Mouse (Mus musculus) cerebellum, postnatal 25 days (tissue): ENCODE data around the gene Nrp2.

ENCODE experiments used
- DNase-seq, 2 experiments: peaks; one replicate each; pipeline ENCODE4 v3.0.0; 2021; ENCODE audit warnings: mixed read lengths in 2 of 2

The Nrp2 gene

GRCm38 (mm10) chr1:62752661-62753333, 49.7 kb downstream of the Nrp2 start:
- no peak for DNase-seq

- no peak for DNase-seq
These were observed 51.2 kb downstream of the Nrp2 start for GRCm38 (mm10) chr1:62754066-62754835.

- DNase-seq: no peak
These were observed 57.0 kb downstream of the Nrp2 start for GRCm38 (mm10) chr1:62760086-62760485.

GRCm38 (mm10) chr1:62760565-62760964, 57.5 kb downstream of the Nrp2 start:
- DNase-seq: no peak

GRCm38 (mm10) chr1:62763779-62764178, 60.7 kb downstream of the Nrp2 start:
- DNase-seq: no peak

- DNase-seq: no peak
These were observed 62.1 kb downstream of the Nrp2 start for GRCm38 (mm10) chr1:62765171-62765570.

- no peak for DNase-seq
These were observed 63.7 kb downstream of the Nrp2 start for GRCm38 (mm10) chr1:62766766-62767165.

- DNase-seq: no peak
These were observed 64.5 kb downstream of the Nrp2 start for GRCm38 (mm10) chr1:62767611-62768010.

GRCm38 (mm10) chr1:62770576-62770975, 67.5 kb downstream of the Nrp2 start:
- no peak for DNase-seq

GRCm38 (mm10) chr1:62772391-62772790, 69.3 kb downstream of the Nrp2 start:
- no peak for DNase-seq

- DNase-seq: no peak
These were observed 70.2 kb downstream of the Nrp2 start for GRCm38 (mm10) chr1:62773105-62773920.

GRCm38 (mm10) chr1:62773921-62774191, 70.8 kb downstream of the Nrp2 start:
- no peak for DNase-seq

GRCm38 (mm10) chr1:62774288-62775218, 71.5 kb downstream of the Nrp2 start:
- no peak for DNase-seq

- DNase-seq: peak; percentile 84 to 85
These were observed 74.5 kb downstream of the Nrp2 start for GRCm38 (mm10) chr1:62777320-62778235.

GRCm38 (mm10) chr1:62778910-62779309, 75.8 kb downstream of the Nrp2 start:
- DNase-seq: no peak

GRCm38 (mm10) chr1:62780068-62780761, 77.1 kb downstream of the Nrp2 start:
- DNase-seq: no peak

GRCm38 (mm10) chr1:62782155-62782554, 79.1 kb downstream of the Nrp2 start:
- no peak for DNase-seq

- peak; percentile 50 to 51 for DNase-seq
These were observed 79.5 kb downstream of the Nrp2 start for GRCm38 (mm10) chr1:62782573-62782972.

- DNase-seq: peak; percentile 42 to 68
These were observed 80.4 kb downstream of the Nrp2 start for GRCm38 (mm10) chr1:62783354-62784083.

- peak; percentile 93 for DNase-seq
These were observed 81.0 kb downstream of the Nrp2 start for GRCm38 (mm10) chr1:62784084-62784392.
